Mouse (Mus musculus): ENCODE results near the gene Yy1.

- TF ChIP-seq CTCF (IDR thresholded peaks at IDR 0.05; ENCODE audit: low read depth) (peak; percentile 22; the same call in 1 of the 2 replicates), EP300 (IDR thresholded peaks at IDR 0.05; ENCODE audit: low read depth) (peak; percentile 76)
These were observed 12.5 kb upstream of the Yy1 start for GRCm38 (mm10) chr12:108780108-108780877.
